Mouse (Mus musculus): ENCODE results near the gene Slc12a9. TPM values are rescaled to one million over a fixed set of nuclear protein-coding genes. Genes with fewer than 3 reads are reported as not detected.

Slc12a9 gene
- total and polyA plus RNA-seq, 3 experiments: 8.8 to 12.1 TPM; not detected in 1

- Histone ChIP-seq H3K79me2 (ENCODE audit: control insufficient read depth, insufficient read depth, low read length, poor library complexity) (peaks cover 8% of the 10 kb centered on the region), H3K9ac (ENCODE audit: control insufficient read depth, low read depth, low read length, poor library complexity, severe bottlenecking) (no peak overlapping the region), H3K4me3 (ENCODE audit: control insufficient read depth in 1 of 2, insufficient read depth in 1 of 2, low read depth in 2 of 2, low read length in 2 of 2) (no peak overlapping the region), H3K4me1 (ENCODE audit: control insufficient read depth in 1 of 2, insufficient read depth in 2 of 2, low read length in 2 of 2) (peaks cover 8 to 24% of the 10 kb centered on the region in 2 experiments), H3K36me3 (ENCODE audit: control insufficient read depth in 1 of 2, insufficient read depth in 2 of 2, low read length in 2 of 2) (peaks cover 28 to 34% of the 10 kb centered on the region in 2 experiments), H3K27me3 (ENCODE audit: control insufficient read depth in 1 of 2, insufficient read depth in 2 of 2, low read length in 2 of 2) (no peaks in the 10 kb centered on the region), H3K27ac (ENCODE audit: control insufficient read depth, low read depth, low read length) (no peak overlapping the region), H3K9me3 (replicated peaks; ENCODE audit: insufficient read depth, low read length) (no peaks in the 10 kb centered on the region)
- TF ChIP-seq TCF12 (IDR thresholded peaks at IDR 0.05; ENCODE audit: low read depth, low read length): no peak
- no peak for TF ChIP-seq CHD2 (IDR thresholded peaks at IDR 0.05; ENCODE audit: low read length)
- TF ChIP-seq RAD21 (IDR thresholded peaks at IDR 0.05; ENCODE audit: low read depth, low read length): no peak
- no peak for TF ChIP-seq UBTF (IDR thresholded peaks at IDR 0.05; ENCODE audit: borderline replicate concordance, insufficient read depth, low read depth, low read length)
- TF ChIP-seq GATA1 (IDR thresholded peaks at IDR 0.05; ENCODE audit: low read depth, low read length): no peak
- TF ChIP-seq NRF1 (IDR thresholded peaks at IDR 0.05; ENCODE audit: insufficient read depth, low read depth, low read length, poor library complexity, severe bottlenecking): no peak
- TF ChIP-seq MAZ (IDR thresholded peaks at IDR 0.05; ENCODE audit: low read depth, low read length): no peak
- no peak for TF ChIP-seq MYB (IDR thresholded peaks at IDR 0.05; ENCODE audit: low read depth, low read length)
- no peak for TF ChIP-seq EP300 (IDR thresholded peaks at IDR 0.05; ENCODE audit: low read depth in 1 of 2, low read length in 2 of 2)
- no peak for TF ChIP-seq USF2 (IDR thresholded peaks at IDR 0.05; ENCODE audit: borderline replicate concordance in 1 of 2, insufficient read depth in 1 of 2, low read depth in 1 of 2, low read length in 2 of 2)
- no peak for TF ChIP-seq POLR2AphosphoS5 (IDR thresholded peaks at IDR 0.05; ENCODE audit: borderline replicate concordance, low read depth, low read length)
- no peak for TF ChIP-seq KAT2A (conservative IDR thresholded peaks at IDR 0.05; ENCODE audit: low read depth, low read length)
- TF ChIP-seq HCFC1 (IDR thresholded peaks at IDR 0.05; ENCODE audit: low read depth, low read length): no peak
- no peak for DNase-seq (ENCODE audit: low read depth, low spot score)
Measured at GRCm38 (mm10) chr5:137297126-137297525, 36.3 kb downstream of the Slc12a9 start.

DNA sequence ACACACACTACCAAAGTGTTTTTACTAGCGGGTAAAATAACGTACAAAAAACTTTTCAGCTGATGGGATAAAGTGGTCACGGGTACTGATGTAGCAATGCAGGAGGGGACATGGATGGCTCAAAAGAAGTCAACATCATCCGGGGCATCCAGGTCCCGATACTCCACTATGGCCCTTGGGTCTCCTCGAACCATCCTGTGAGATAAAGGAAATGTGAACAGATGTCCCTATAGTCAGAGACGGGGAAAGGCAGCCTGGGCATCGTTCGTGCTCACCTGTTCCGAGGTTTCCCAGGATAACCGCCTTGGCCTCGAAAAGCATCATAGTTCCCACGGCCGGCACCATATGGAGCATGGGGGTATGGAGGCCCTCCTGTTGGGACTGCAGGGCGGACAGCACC, 37.7 kb downstream of the Slc12a9 start:
- no peak for TF ChIP-seq E2F4 (IDR thresholded peaks at IDR 0.05; ENCODE audit: borderline replicate concordance, low read depth, low read length)
- no peak for TF ChIP-seq MEF2A (IDR thresholded peaks at IDR 0.05; ENCODE audit: extremely low read depth, insufficient replicate concordance, low read depth, low read length, poor library complexity, severe bottlenecking)
- TF ChIP-seq BHLHE40 (IDR thresholded peaks at IDR 0.05; ENCODE audit: borderline replicate concordance, low read depth, low read length): no peak
- no peak for TF ChIP-seq MYC (IDR thresholded peaks at IDR 0.05; ENCODE audit: low read depth, low read length)
- no peak for TF ChIP-seq SMC3 (IDR thresholded peaks at IDR 0.05; ENCODE audit: low read depth, low read length)
- no peak for TF ChIP-seq USF2 (IDR thresholded peaks at IDR 0.05; ENCODE audit: borderline replicate concordance in 1 of 2, insufficient read depth in 1 of 2, low read depth in 1 of 2, low read length in 2 of 2)
- no peak for TF ChIP-seq RAD21 (IDR thresholded peaks at IDR 0.05; ENCODE audit: low read depth, low read length)
- TF ChIP-seq CTCF (IDR thresholded peaks at IDR 0.05 in 2 of 3, conservative IDR thresholded peaks at IDR 0.05 in 1 of 3; ENCODE audit: control insufficient read depth in 1 of 3, insufficient read depth in 1 of 3, low read depth in 2 of 3, low read length in 3 of 3, poor library complexity in 1 of 3, severe bottlenecking in 1 of 3): no peak
- no peak for TF ChIP-seq POLR2AphosphoS2 (IDR thresholded peaks at IDR 0.05; ENCODE audit: low read length)
- no peak for TF ChIP-seq MAZ (IDR thresholded peaks at IDR 0.05; ENCODE audit: low read depth, low read length)
- Histone ChIP-seq H3K27me3 (ENCODE audit: control insufficient read depth in 1 of 2, insufficient read depth in 2 of 2, low read length in 2 of 2) (no peaks in the 10 kb centered on the region), H3K9ac (ENCODE audit: control insufficient read depth, low read depth, low read length, poor library complexity, severe bottlenecking) (no peak overlapping the region), H3K27ac (ENCODE audit: control insufficient read depth, low read depth, low read length) (no peak overlapping the region), H3K36me3 (ENCODE audit: control insufficient read depth in 1 of 2, insufficient read depth in 2 of 2, low read length in 2 of 2) (peaks cover 24 to 33% of the 10 kb centered on the region in 2 experiments), H3K9me3 (replicated peaks; ENCODE audit: insufficient read depth, low read length) (no peaks in the 10 kb centered on the region), H3K4me3 (ENCODE audit: control insufficient read depth in 1 of 2, insufficient read depth in 1 of 2, low read depth in 2 of 2, low read length in 2 of 2) (no peak overlapping the region), H3K4me1 (ENCODE audit: control insufficient read depth in 1 of 2, insufficient read depth in 2 of 2, low read length in 2 of 2) (peaks cover 8 to 31% of the 10 kb centered on the region in 2 experiments), H3K79me2 (ENCODE audit: control insufficient read depth, insufficient read depth, low read length, poor library complexity) (peaks cover 6% of the 10 kb centered on the region)
- DNase-seq (ENCODE audit: low read depth, low spot score): no peak
